Mouse (Mus musculus): ENCODE data around the gene Dscam. TPM values are rescaled to one million over a fixed set of nuclear protein-coding genes. Genes with fewer than 3 reads are reported as not detected.

Dscam gene
- total and polyA plus RNA-seq, 2 experiments: not detected

- no peak overlapping the region for H3K27ac ChIP-seq (replicated peaks; ENCODE audit: insufficient read depth, low read depth, low read length)
- TF ChIP-seq POLR2A (IDR thresholded peaks at IDR 0.05; ENCODE audit: extremely low read depth, insufficient read depth, low read length) (no peak), CTCF (IDR thresholded peaks at IDR 0.05; ENCODE audit: low read depth, low read length) (no peak)
- no peaks in the 10 kb centered on the region for H3K36me3 ChIP-seq (ENCODE audit: control insufficient read depth, insufficient read depth, low read length)
- no peaks in the 10 kb centered on the region for H3K4me1 ChIP-seq (ENCODE audit: control insufficient read depth, insufficient read depth, low read length)
- no peaks in the 10 kb centered on the region for H3K27me3 ChIP-seq (ENCODE audit: control insufficient read depth, insufficient read depth, low read length)
- H3K4me3 ChIP-seq (ENCODE audit: insufficient read depth, low read depth, low read length): no peak overlapping the region
- H3K9ac ChIP-seq (ENCODE audit: low read depth, low read length): no peak overlapping the region
- WGBS: 64% methylated on average over 5 of the region's 5 CpGs
- no peaks in the 10 kb centered on the region for H3K79me2 ChIP-seq (ENCODE audit: control insufficient read depth, insufficient read depth, low read length)
- no peak for DNase-seq (ENCODE audit: extremely low read depth, low read depth, low spot score)
Observed at GRCm38 (mm10) chr16:96779021-96779420, 391.5 kb downstream of the Dscam start.

DNA sequence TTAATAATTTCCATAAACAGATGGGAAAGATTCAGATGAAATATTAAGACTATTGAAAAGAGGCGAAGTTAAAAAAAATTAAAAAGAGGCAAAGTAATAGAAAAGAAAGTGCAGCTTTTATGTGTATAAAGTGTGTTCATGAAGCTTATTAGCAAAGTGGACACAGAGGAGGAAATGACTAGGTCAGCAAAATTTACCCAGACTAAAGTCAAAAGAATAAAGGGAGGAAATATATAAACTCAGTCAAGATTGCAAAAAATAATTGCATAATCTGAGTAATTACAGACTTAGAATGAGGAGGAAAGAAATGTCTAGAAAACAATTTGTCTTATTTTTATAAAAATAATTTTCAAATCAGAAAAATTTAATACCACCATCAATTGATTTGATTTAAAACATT, 396.3 kb downstream of the Dscam start:
- Histone ChIP-seq H3K4me1 (ENCODE audit: control insufficient read depth, insufficient read depth, low read length) (no peaks in the 10 kb centered on the region), H3K79me2 (ENCODE audit: control insufficient read depth, insufficient read depth, low read length) (no peaks in the 10 kb centered on the region), H3K27ac (replicated peaks; ENCODE audit: insufficient read depth, low read depth, low read length) (no peak overlapping the region), H3K27me3 (ENCODE audit: control insufficient read depth, insufficient read depth, low read length) (no peaks in the 10 kb centered on the region), H3K4me3 (ENCODE audit: insufficient read depth, low read depth, low read length) (no peak overlapping the region), H3K9ac (ENCODE audit: low read depth, low read length) (no peak overlapping the region), H3K36me3 (ENCODE audit: control insufficient read depth, insufficient read depth, low read length) (no peaks in the 10 kb centered on the region)
- no peak for TF ChIP-seq POLR2A (IDR thresholded peaks at IDR 0.05; ENCODE audit: extremely low read depth, insufficient read depth, low read length)
- TF ChIP-seq CTCF (IDR thresholded peaks at IDR 0.05; ENCODE audit: low read depth, low read length): no peak
- DNase-seq (ENCODE audit: extremely low read depth, low read depth, low spot score): no peak
- 84% methylated on average over 1 of the region's 1 CpGs for WGBS

DNA sequence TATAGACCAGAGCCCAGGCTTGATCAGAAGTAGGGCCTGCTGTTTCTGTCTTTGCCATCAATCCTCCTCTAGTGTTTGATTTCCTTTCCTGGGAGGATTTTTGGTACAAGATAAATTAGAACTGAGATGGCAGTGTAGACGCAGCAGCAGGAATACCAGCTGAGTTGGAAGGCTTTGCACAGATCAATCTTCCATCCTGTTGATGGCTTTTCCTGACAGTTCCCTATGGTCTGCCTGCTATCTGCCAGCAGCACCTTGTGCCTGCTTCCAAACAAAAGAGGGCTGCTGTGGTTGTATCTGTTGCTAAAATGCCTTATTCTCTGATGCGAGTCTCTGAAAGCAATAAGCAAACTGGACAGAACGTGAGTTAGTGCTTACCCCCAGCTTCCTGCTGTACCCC, 402.6 kb downstream of the Dscam start:
- Histone ChIP-seq H3K9ac (ENCODE audit: low read depth, low read length) (no peak overlapping the region), H3K36me3 (ENCODE audit: control insufficient read depth, insufficient read depth, low read length) (no peaks in the 10 kb centered on the region), H3K27me3 (ENCODE audit: control insufficient read depth, insufficient read depth, low read length) (no peaks in the 10 kb centered on the region), H3K4me1 (ENCODE audit: control insufficient read depth, insufficient read depth, low read length) (no peaks in the 10 kb centered on the region), H3K27ac (replicated peaks; ENCODE audit: insufficient read depth, low read depth, low read length) (no peak overlapping the region), H3K79me2 (ENCODE audit: control insufficient read depth, insufficient read depth, low read length) (no peaks in the 10 kb centered on the region), H3K4me3 (ENCODE audit: insufficient read depth, low read depth, low read length) (no peak overlapping the region)
- TF ChIP-seq CTCF (IDR thresholded peaks at IDR 0.05; ENCODE audit: low read depth, low read length) (no peak), POLR2A (IDR thresholded peaks at IDR 0.05; ENCODE audit: extremely low read depth, insufficient read depth, low read length) (no peak)
- DNase-seq (ENCODE audit: extremely low read depth, low read depth, low spot score): no peak
- 77% methylated on average over 3 of the region's 3 CpGs for WGBS

DNA sequence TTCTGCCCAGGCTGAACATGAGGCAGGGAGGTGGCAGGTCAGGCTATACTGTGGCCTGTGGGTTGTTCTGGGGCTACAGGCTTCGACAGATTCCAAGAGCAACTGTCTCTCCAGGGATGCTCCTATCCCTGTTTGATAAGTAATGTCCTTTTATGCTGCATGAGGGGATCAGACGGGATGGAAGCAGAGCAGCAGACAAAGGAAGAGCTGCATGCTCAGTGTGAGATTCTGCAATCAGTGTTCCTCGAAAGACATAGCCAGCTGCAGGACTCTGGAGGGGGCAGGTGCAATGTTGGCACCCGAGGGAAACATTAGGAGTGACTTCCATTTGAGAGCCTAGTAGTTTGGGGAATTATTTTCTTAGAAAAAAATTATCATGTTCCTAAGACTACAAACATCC, 403.0 kb downstream of the Dscam start:
- Histone ChIP-seq H3K27ac (replicated peaks; ENCODE audit: insufficient read depth, low read depth, low read length) (no peak overlapping the region), H3K79me2 (ENCODE audit: control insufficient read depth, insufficient read depth, low read length) (no peaks in the 10 kb centered on the region), H3K36me3 (ENCODE audit: control insufficient read depth, insufficient read depth, low read length) (no peaks in the 10 kb centered on the region), H3K4me1 (ENCODE audit: control insufficient read depth, insufficient read depth, low read length) (no peaks in the 10 kb centered on the region), H3K9ac (ENCODE audit: low read depth, low read length) (no peak overlapping the region), H3K27me3 (ENCODE audit: control insufficient read depth, insufficient read depth, low read length) (no peaks in the 10 kb centered on the region), H3K4me3 (ENCODE audit: insufficient read depth, low read depth, low read length) (no peak overlapping the region)
- no peak for DNase-seq (ENCODE audit: extremely low read depth, low read depth, low spot score)
- WGBS: 60% methylated on average over 4 of the region's 4 CpGs
- TF ChIP-seq CTCF (IDR thresholded peaks at IDR 0.05; ENCODE audit: low read depth, low read length) (no peak), POLR2A (IDR thresholded peaks at IDR 0.05; ENCODE audit: extremely low read depth, insufficient read depth, low read length) (no peak)

- no peak overlapping the region for H3K27ac ChIP-seq (replicated peaks; ENCODE audit: insufficient read depth, low read depth, low read length)
- H3K36me3 ChIP-seq (ENCODE audit: control insufficient read depth, insufficient read depth, low read length): no peaks in the 10 kb centered on the region
- DNase-seq (ENCODE audit: extremely low read depth, low read depth, low spot score): no peak
- no peak overlapping the region for H3K9ac ChIP-seq (ENCODE audit: low read depth, low read length)
- WGBS: 59% methylated on average over 12 of the region's 12 CpGs
- TF ChIP-seq POLR2A (IDR thresholded peaks at IDR 0.05; ENCODE audit: extremely low read depth, insufficient read depth, low read length): no peak
- no peak for TF ChIP-seq CTCF (IDR thresholded peaks at IDR 0.05; ENCODE audit: low read depth, low read length)
- no peaks in the 10 kb centered on the region for H3K79me2 ChIP-seq (ENCODE audit: control insufficient read depth, insufficient read depth, low read length)
- H3K4me1 ChIP-seq (ENCODE audit: control insufficient read depth, insufficient read depth, low read length): no peaks in the 10 kb centered on the region
- no peaks in the 10 kb centered on the region for H3K27me3 ChIP-seq (ENCODE audit: control insufficient read depth, insufficient read depth, low read length)
- H3K4me3 ChIP-seq (ENCODE audit: insufficient read depth, low read depth, low read length): no peak overlapping the region
Observed at GRCm38 (mm10) chr16:96761225-96761624, 409.3 kb downstream of the Dscam start.

- H3K4me1 ChIP-seq (ENCODE audit: control insufficient read depth, insufficient read depth, low read length): no peaks in the 10 kb centered on the region
- no peak for DNase-seq (ENCODE audit: extremely low read depth, low read depth, low spot score)
- no peak overlapping the region for H3K4me3 ChIP-seq (ENCODE audit: insufficient read depth, low read depth, low read length)
- H3K27ac ChIP-seq (replicated peaks; ENCODE audit: insufficient read depth, low read depth, low read length): no peak overlapping the region
- no peak for TF ChIP-seq CTCF (IDR thresholded peaks at IDR 0.05; ENCODE audit: low read depth, low read length)
- TF ChIP-seq POLR2A (IDR thresholded peaks at IDR 0.05; ENCODE audit: extremely low read depth, insufficient read depth, low read length): no peak
- H3K36me3 ChIP-seq (ENCODE audit: control insufficient read depth, insufficient read depth, low read length): no peaks in the 10 kb centered on the region
- no peaks in the 10 kb centered on the region for H3K79me2 ChIP-seq (ENCODE audit: control insufficient read depth, insufficient read depth, low read length)
- 65% methylated on average over 5 of the region's 5 CpGs for WGBS
- no peak overlapping the region for H3K9ac ChIP-seq (ENCODE audit: low read depth, low read length)
- H3K27me3 ChIP-seq (ENCODE audit: control insufficient read depth, insufficient read depth, low read length): no peaks in the 10 kb centered on the region
Observed at GRCm38 (mm10) chr16:96759081-96759603, 411.4 kb downstream of the Dscam start.
